Mouse (Mus musculus) gastrocnemius, postnatal 14 days (tissue): ENCODE measurements around the gene Gm20388. TPM values are rescaled to one million over a fixed set of nuclear protein-coding genes. Genes with fewer than 3 reads are reported as not detected.

Source experiments
- DNase-seq: peaks from one replicate; pipeline ENCODE4 v3.0.0; 2021; ENCODE audit warnings: mixed read lengths
- intact Hi-C: fragments of 180-260 bp; cut with DNase I; formaldehyde crosslinking; loops from one replicate; pipeline ENCODE4 v1.15.1; 2025; ENCODE audit warnings: low total_unique reads
- total RNA-seq, 2 experiments: library from RNA; stranded (reverse); gene quantifications; 2 replicates each; pipeline ENCODE4 v1.2.3; 2021

Gm20388 gene
- total RNA-seq, 2 experiments from 2014 or later, result 5.6 to 6.0 TPM

DNA sequence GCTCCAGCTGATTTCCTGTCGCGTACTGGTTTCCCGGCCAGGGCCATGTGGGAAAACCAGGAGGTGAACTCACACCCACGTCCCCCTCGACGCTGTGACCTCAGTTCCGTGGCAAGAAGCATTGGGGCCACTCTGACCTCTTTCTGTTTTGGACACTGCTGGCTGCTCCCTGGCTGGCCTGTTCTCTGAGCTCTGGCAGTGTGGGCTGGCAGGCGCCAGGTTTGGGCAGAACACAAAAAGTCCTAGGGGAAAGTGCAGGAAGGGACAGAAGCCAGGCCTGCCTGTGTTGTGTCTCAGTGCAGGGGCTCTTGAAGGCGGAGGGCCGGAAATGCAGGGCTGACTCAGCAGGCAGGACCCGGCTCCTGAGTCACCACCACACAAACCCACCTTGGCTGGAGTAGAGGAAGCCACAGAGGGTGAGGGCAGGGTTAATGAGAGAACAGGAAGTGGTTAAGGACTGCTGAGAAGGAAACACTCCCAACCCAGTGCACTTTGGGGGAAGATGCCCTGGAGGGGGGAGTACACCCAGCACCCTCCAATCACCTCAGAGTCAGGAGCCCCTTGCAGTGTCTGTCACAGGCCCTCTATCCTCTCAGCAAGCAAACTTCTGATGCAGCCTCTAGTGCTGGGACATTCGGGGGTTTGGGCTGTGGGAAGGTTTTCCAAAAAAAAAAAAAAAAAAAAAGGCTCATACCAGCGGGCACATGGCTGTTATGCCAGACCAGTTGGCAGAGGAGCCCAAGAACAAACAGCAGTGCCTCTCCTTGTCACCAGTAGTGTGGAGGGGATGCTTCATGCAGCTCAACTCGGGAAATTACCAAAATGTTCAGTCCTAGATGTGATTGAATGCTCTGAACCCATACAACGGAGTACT is 1277.1 kb downstream of the Gm20388 start:
- intact Hi-C loops, result no loop called here

DNA sequence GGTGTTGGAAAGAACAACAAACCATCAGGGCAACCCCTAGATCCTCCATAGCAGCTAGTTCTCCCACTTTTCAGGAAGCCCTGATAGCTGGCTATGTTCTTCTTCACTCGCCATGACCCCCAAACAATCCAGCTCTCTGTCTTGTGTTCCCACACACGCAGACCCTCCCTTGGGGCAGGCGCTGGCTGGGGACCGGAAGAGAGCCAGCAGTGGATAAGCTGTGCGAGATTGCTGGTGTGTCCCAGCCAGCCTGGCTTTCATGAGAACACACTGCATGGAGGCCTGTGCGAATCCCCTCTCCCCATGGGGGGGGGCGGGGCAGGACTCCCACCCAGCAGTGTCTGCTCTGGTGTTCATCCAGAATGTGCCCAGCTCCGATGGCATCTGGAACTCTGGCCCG is 1278.4 kb downstream of the Gm20388 start:
- DNase-seq, result no peak
- intact Hi-C loops, result no loop called here

More for the DNA sequence above, 1277.1 kb downstream of the Gm20388 start:
- DNase-seq, result no peak

DNA sequence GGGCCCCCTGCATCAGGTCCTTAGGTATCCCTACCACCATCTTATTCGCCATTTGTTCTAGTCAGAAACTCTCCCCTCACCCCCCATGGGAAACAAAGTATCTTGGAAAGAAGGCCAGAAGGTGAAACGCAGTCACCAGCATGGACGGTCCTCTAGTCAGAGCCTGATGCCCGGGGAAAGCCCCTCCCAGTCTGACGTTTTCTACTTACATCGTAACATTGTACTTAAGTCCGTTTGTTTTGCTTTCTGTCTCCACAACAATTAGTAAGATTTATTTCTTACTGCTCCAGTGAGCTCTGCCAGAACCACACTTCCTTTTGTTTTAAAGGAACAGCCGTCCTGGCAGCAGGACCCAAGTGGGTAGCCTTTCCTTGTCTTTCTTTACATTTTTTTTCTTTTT is 1281.8 kb downstream of the Gm20388 start:
- intact Hi-C loops, result no loop called here
- no peak for DNase-seq

DNA sequence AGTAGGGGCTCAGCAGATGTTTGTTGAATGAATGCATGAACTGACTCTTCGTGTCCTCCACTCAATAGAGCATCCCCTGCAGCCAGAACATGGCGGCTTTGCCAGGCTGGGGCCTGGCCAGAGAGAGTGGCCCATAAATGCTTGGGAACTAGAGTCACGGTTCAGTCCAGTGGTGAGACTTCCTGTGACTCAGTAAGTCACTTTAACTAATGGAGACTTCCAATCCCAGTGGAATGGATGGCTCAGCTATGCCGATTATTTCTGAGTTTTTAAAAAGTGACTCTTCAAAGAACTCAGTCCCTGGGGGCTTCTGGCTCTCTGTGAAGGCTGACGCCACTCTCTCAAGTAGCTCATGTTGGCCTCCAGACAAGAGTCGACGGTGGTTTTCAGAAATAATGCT is 1285.3 kb downstream of the Gm20388 start:
- DNase-seq, result no peak
- intact Hi-C loops, result no loop called here

DNA sequence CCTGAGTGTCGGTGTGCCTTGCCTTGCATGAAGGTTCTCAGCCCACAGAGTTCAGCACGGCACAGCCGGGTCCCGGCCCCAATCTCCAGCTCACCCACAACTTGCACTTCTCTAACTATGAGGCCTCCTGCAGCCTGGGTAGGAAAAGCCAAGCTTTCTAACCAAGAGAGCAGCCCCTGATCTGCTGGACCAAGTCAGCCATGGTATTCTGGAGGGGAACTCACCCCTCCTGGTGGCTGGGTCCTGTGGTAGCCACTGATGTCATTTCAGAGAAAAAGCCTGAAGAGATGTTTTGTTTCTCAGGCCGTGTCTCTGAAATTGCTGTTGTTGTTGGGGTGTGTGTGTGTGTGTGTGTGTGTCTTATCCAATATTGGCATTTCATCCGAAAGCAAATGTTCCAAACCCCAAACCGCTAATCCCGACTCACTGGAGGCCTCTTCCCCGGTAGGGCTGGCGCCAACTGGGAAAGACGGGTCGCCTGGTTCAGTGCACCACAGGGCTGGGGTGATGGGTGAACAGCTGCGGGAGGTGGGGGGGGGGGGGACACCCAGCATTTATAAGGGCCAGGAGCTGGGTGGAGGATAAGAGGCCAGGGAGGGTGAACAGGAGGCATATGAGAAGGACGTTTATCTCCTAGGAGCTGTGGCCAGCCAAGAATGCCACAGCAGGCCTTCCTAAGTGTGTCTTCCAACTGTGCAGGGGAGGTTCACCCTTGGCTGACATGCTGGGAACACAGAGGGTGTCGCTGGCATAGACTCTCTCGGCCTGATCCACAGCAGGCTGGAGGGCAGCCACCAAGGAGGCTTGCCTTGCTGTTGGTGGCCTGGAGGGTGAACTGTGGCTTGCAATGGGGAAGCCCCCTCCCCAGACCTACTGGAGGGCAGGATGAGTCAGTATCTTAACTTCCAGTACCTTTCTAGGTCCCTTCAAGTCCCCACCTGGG is 1286.4 kb downstream of the Gm20388 start:
- intact Hi-C loops, result no loop called here
- DNase-seq, result no peak

DNA sequence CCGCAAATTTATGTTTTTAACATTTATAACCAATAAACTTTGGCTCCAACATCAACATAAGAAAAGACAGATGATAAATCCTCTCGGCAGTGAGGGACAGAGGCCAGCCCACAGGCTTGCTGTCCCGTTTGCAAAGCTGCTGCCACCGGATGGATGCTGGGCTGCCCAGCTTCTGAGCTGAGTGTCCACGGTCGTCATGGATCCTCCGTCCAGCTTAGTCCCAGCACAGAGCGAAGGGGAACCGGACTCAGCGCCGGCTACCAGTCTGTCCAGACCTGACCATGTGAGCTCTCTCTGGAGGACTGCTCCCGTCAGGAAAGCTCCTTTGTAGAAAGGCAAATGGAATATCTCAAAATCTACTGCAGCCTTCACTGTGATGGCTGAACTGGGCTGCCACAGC is 1289.4 kb downstream of the Gm20388 start:
- DNase-seq, result no peak
- intact Hi-C loops, result no loop called here

DNA sequence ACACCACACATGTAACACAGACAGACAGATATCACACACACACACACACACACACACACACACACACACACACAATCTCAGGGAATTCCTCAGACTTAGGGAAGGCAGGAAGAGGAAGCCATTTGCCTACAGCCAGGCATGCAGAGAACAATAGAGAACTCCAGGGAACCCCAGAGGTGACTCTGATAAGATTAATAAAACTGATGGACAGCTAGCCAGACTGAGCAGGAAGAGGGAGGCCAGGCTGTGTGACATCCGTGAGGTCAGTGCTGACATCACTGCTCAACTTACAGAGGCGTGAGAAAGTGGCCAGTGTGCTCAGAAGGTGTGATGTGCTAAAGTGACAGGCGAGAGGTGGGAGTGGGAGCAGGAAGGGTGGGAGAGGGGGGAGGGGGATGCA is 1290.3 kb downstream of the Gm20388 start:
- DNase-seq, result no peak
- intact Hi-C loops, result no loop called here

DNA sequence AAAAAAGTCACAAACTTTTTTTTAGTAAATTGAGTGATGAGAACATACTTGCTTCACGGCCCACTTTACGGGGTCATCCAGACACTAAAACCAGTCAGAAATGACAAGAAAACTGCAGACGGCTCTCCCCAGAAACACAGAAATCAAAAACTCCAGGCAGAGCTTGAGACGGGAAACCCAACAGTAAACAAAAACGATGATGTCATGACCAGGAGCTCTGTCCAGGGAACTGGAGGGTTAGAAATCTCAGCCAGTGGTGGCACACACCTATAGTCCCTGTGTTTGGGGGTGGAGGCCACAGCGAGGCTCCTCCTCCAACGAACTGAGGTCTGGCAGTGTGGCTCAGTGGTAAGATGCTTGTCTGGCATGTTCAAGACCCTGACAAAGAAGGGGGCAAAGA is 1291.0 kb downstream of the Gm20388 start:
- DNase-seq, result no peak
- intact Hi-C loops, result no loop called here

DNA sequence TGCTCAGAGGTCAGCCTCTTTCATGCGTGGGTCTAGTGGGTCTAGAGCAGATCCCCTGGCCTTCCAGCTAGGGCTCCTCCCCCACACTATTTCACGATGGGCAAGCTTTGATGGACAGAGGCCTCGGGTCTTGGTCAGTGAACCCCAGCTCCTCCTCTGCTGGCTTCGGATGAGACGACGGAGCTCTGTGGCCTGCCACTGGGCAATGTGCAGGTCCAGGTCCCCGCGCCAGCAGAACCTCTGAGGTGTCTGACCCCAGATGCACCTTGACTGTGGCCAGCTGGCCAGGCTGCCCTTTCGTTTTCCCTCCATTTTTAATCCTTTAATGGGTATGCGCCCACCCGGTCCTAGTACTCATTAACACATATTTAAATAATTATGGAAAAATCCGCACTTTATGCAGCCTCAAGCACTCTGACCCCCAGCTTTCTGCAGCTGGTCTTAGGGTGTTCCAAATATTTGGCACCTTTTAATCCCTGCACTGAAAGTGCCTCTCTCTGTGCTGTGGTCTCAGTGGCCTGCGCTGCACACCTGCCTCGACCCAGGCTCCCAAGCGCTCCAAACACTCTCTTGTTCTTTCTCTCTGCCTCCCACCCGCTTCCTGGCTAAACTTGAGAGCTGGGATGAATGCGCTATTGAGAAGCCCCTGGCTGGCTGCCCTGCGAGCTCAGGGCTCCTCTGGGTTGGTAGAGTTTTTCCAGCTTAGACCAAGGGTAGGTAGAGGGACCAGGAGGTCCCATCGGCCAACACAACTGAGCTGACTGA is 1293.2 kb downstream of the Gm20388 start:
- intact Hi-C loops, result no loop called here

DNA sequence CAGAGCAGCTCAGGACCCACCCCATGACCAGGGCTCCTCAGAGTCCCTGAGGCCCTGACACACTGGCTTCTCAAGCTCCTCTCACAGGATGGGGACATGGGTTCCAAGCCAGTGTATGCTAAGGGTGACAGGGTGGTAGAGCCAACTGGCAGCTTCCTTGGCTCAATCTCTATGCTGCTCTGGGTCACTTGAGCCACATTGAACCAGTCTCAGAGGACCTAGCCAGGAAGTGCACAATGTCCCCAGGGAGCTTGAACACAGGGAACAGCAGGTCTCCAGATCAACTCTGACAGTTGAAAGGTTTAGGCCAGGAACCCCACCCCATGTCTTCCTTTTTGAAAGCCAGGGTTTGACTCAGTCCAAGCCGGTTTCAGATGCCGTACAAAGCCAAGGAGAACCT is 1296.5 kb downstream of the Gm20388 start:
- intact Hi-C loops, result no loop called here
- DNase-seq, result no peak

More for the DNA sequence above, 1293.2 kb downstream of the Gm20388 start:
- DNase-seq, result no peak

DNA sequence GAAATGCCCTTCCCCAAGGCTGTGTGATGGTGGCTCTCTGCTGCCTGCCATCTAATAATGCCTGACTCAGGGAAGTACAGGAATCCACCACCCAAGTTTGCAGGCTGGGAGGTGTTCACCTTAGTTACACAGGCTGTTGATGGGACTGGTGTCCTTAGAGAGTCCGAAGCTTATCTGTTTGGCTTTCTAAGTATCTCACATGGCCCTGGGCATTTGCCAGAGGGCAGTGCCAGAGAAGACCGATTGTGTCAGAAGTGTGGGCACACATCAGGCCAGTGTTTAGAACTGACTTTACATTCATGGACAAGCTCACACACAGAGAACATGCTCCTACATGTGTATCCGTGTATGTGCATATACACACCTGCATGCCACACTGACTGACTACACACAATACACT is 1300.0 kb downstream of the Gm20388 start:
- intact Hi-C loops, result loop anchor here (10.0 kb wide), 1 partner anchor 96 kb away; the partner anchor contains the start of gene Foxc2
- DNase-seq, result no peak

DNA sequence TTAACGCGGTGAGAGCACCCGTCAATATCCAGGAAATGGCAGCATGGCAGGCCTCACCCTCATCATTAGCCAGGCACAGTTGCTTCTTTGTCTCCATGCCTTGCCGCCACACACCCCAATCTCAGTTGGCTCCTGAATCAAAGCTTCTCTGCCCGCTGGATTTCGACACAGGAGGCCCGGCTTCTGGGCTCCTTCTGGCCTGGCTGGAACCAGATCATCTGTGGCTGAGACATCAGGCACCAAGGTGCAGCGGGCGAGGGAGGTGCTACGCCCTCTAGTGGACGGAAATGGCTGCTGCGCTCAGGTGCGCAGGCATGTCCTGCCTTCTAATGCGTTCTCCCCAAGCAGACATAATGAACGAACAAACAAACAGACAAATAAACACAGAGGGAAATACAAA is 1302.6 kb downstream of the Gm20388 start:
- intact Hi-C loops, result loop anchor here (10.0 kb wide), 1 partner anchor 98 kb away; the partner anchor contains the start of gene Foxc2
- no peak for DNase-seq

DNA sequence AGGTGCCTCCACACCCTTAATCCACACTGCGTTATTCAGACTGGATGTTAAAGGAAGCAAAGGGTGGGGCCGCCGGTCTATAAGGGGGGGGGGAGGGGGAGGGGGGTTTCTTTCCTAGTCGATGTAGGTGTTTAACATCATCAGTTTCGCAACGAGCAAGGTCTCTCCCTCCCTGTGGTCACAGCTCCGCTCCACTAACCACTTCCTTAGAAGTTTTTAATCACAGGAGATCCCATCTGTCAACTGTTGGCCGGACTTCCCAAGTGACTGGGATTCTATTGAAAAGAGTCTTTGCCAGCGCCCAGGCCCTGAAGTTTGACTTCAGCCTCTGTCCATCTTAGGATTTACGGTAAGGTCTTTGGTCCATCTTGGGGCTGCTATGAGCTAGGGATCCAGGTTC is 1303.0 kb downstream of the Gm20388 start:
- intact Hi-C loops, result loop anchor here (10.0 kb wide), 1 partner anchor 99 kb away; the partner anchor contains the start of gene Foxc2
- no peak for DNase-seq

DNA sequence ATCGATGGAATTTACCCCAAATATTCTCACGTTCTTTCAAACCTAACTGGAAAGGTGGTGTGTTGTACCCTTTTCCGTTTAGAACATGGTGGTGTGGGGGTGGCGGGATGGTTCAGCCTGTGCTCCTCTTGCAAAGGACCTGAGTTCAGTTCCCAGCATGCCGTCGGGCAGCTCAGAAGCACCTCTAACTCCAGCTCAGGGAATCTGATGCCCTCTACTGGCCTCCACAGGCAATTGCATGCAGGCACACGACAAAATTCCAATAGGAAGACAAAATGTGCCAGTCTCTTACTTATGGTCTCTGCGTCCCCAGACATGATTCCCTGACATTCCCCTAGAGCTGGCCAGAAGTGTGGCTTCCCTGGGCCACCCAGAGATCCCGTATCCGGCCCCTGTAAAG is 1304.3 kb downstream of the Gm20388 start:
- intact Hi-C loops, result loop anchor here (10.0 kb wide), 1 partner anchor 100 kb away; the partner anchor contains the start of gene Foxc2
- no peak for DNase-seq

DNA sequence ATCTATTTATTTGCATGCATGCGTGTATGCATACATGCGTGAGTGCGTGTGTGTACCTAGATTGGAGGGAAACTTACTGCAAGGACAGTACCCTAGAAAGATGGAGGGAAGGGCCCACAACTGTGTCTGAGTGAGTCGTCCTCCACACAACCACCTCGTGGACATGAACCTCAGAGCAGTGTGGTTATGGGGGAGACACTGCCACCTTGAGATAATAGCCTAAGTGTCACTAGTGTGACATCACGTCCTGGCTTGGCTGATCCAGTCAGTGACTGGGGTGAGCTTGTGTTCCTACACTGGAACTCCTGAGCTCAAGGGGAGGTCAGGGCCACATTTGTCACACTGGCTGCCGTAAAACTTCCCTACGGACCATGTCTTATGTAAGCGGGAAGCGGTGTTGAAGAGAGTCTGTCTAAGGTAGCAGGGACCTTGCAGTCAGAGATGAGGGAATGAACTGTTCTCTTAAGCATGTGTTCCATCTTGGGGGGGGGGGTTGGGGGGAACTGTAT is 1305.9 kb downstream of the Gm20388 start:
- intact Hi-C loops, result loop anchor here (10.0 kb wide), 1 partner anchor 102 kb away; the partner anchor contains the start of gene Foxc2
- no peak for DNase-seq

DNA sequence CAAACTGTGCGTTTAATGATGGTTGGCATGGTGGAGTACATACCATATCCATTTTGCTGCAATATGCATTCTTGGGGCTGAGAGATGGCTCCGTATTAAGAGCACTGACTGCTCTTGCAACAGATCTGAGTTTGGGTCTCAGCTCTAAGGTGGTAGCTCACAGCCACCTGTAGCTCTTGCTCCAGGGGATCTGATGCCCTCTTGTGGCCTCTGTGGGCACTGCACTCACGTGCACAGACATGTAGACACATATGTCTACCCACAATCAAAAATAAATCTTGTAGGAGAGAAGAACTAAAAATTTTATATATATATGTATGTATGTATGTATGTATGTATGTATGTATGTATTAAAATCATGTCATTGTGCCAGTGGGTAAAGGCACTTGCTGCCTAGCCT is 1307.8 kb downstream of the Gm20388 start:
- DNase-seq, result no peak
- intact Hi-C loops, result loop anchor here (10.0 kb wide), 1 partner anchor 104 kb away; the partner anchor contains the start of gene Foxc2

DNA sequence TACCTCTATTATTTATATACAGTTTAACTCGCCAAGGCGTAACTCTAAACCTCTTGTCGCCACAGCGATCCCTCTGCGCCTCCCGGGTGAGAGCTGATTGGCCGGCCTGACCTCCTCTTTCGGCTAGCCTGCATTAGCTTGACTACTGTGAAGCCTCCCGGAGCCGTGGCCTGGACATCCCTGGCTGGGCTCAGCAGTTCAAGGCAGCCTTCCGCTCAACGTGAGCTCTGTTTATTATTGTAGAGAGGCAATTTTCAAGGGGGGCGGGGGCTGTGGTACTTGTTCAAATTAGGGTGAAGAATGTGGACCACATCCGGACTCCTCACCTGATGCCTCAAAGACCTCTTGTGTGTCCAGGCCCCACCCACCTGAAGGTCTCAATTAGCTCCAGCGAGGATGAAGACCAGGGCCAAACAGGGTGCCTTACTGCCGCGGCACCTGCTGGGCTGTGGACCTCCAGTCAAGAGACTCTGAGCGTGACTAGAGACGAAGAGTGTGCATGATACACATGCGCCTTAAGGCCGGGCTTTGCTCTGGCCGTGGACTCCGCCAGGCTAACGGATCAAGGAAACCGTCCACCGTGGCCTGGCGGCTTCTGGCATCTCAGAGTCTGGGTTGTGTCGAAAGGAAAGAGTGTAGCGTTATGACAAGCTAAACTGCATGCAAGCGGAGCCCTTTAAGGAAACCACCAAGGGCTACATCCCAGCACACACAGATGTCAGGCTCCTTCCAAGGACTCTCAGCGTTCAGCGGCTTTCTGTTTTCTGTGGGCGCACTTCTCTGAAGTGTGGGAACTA is 1309.7 kb downstream of the Gm20388 start:
- intact Hi-C loops, result loop anchor here (10.0 kb wide), 1 partner anchor 294 kb away; no protein-coding TSS in a partner anchor
- DNase-seq, result no peak

DNA sequence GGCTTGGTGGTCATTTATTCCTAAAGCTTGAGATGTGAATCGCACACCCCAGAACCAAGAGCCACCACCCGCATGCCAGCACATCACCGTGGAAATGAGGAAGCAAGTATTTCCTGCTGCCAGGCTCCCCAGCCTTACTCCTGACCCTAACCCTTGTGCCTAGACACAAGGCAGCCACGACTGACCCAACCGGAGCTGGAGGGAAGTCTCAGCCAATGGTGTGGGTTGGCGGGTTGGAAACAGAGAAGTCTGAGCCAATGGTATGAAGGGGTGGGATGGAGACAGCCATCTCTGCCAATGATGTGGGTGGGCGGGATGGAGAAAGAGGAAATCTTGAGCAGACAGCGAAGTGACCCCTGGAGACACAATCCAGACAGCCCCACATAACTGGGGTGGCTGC is 1314.1 kb downstream of the Gm20388 start:
- no peak for DNase-seq
- intact Hi-C loops, result loop anchor here (10.0 kb wide), 1 partner anchor 290 kb away; no protein-coding TSS in a partner anchor
